Mouse (Mus musculus) splenic B cell, adult 2 months (primary cell): ENCODE data around the gene Anapc4.
A peak's percentile ranks its signal among the peaks of the same experiment; 100 is the strongest.

ENCODE experiments used
- DNase-seq: peaks from one replicate; pipeline ENCODE4 v3.0.0-alpha.2; 2011; ENCODE audit warnings: low read depth, low spot score
- H3K27me3 ChIP-seq: 2 replicates; pipeline ENCODE4 v1.6.1; 2012; ENCODE audit warnings: mild to moderate bottlenecking, low read length, moderate library complexity, mixed read lengths; ENCODE audit not compliant: control insufficient read depth, poor library complexity, insufficient read depth, severe bottlenecking
- H3K36me3 ChIP-seq: 2 replicates; pipeline ENCODE4 v1.6.1; 2012; ENCODE audit warnings: mild to moderate bottlenecking, low read length, moderate library complexity, mixed read lengths; ENCODE audit not compliant: control insufficient read depth, poor library complexity, insufficient read depth, severe bottlenecking

Gene Anapc4

DNA sequence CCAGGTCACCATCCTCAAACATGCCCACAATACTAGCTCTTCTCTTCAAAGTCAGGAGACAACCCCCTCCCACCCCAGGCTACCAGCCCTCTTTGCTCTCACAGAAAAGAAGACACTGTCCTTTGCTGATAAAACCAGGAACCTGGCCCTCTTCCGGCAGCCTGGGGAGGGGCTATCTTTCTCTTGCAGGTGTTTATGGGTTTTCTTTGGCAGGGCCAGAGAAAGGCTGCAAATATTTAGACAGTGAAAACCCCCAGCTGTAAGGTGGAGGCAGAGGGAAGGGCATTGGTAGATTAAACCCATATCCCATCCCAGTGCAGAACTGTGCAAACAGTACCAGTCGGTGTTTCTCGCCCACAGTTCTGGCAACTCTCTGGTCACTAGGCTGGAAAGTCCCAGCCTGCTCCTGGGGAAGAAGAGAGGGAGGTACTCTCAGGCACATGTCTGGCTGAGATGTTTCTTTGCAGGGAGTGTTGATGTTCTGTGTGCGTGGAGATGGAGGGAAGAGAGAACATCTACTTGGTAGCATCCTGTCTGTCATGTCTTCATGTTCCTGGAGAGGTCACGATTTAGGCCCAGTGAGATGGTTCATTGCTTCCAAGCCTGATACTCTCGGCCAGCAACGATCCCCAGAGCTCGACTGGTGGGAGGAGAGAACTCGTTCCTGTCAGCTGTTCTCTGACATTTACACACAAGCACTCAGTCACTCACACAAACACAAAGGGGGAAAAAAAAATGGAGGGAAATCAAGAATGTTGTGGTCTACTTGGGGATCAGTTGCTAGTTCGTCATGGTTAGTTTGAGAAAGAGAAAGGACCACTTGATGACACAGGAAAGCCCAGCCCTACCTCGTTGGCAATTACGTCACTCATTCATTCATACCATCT, 58.4 kb downstream of the Anapc4 start:
- no peak for DNase-seq
- Histone ChIP-seq H3K36me3 (no peaks in the 10 kb centered on the region), H3K27me3 (no peaks in the 10 kb centered on the region)

DNA sequence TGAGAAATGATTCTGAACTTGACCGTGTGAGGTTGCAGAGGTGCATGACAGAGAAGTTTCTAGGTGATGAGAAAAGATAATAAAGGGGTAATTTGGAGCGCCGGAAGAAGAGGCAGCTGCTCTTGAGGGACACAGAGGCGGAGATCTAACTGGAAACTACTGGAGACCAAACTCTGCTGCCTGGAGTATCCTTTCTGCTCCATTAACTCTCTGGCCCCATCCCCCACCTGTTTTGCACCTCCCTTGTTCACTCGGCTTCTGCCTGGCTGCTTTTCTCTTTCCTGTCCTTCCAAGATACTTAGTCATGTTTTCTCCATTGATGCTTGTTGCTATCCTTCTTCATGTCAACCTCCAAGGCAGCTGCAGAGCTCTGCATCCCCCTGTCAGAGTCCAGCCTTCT, 60.1 kb downstream of the Anapc4 start:
- Histone ChIP-seq H3K27me3 (no peaks in the 10 kb centered on the region), H3K36me3 (no peaks in the 10 kb centered on the region)
- DNase-seq, result no peak

DNA sequence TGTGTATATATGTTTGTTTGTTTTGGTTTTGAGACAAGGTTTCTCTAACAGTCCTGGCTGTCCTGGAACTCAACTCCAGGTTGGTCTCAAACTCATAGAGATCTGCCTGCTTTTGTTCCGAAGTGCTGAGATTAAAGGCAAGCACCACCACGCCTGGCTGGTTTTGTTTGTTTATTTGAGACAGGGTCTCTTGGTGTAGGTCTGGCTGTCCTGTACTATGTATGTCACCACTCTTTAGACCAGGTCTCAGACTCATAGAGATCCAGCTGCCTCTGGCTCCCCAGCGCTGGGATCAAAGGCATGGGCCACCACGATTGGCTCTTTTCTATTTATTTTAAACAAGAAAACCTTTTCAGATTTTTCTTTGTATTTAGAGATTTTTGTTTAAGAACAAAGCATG, 70.4 kb downstream of the Anapc4 start:
- no peaks in the 10 kb centered on the region for H3K27me3 ChIP-seq
- no peak for DNase-seq
- no peaks in the 10 kb centered on the region for H3K36me3 ChIP-seq

DNA sequence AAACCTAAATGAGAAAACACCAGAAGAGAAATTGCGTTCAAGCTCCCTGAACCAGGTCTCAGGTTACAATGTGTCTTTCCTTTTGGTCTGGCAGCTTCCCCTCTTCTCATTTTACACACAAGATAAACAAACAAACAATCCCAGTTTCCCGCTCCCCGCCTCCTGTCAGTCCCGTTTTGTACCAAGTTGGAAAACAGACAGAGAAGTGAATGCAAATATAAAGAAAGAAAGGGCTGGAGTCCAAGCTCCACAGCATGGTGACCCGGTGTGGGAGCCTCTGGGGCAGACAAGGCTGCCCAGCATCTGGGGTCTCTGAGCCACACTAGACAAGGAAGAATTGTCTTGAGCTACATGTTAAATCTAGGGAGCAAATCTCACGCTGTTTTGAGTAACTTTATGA, 70.9 kb downstream of the Anapc4 start:
- no peaks in the 10 kb centered on the region for H3K27me3 ChIP-seq
- DNase-seq, result no peak
- no peaks in the 10 kb centered on the region for H3K36me3 ChIP-seq

DNA sequence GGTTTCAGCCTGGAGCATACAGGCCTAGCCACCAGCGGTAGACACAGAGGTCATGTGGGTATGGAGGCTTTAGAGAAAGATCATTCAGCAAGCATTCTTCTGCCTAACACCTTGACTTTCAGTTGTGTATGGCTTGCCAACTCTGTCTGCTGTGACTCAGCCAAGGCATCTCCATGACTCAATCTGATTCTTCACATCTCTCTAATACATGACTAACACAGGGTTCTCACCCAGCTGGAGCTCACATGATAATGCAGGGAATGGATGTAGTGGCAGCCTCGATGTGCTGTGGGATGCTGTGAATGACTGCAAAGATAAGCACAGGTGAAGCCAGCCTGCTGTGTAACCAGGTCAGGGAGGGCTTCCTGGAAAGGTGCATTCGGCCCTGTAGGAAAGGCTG, 74.4 kb downstream of the Anapc4 start:
- Histone ChIP-seq H3K36me3 (no peaks in the 10 kb centered on the region), H3K27me3 (no peaks in the 10 kb centered on the region)
- DNase-seq, result no peak

DNA sequence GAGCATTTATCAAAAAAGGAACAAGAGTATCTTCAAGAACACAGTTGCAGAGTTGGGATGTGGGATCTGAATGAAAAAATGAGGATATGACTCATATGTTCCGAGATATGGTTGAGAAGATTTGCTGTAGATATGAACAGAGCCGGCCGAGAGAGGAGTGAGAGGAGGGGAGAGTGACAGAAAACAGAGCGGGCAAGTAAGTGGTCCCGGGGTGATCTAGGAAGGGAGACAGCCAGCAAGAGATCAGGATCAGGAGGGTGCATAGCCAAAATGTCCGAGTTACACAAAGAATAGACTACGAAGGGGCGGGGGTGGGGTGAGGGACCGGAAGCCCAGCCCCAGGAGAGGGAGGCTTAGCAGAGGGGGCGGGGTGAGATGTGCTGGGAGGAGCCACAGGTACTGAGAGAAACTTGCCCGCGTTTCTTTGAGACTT, 76.4 kb downstream of the Anapc4 start:
- DNase-seq, result peak; percentile 47
- Histone ChIP-seq H3K36me3 (no peaks in the 10 kb centered on the region), H3K27me3 (no peaks in the 10 kb centered on the region)

DNA sequence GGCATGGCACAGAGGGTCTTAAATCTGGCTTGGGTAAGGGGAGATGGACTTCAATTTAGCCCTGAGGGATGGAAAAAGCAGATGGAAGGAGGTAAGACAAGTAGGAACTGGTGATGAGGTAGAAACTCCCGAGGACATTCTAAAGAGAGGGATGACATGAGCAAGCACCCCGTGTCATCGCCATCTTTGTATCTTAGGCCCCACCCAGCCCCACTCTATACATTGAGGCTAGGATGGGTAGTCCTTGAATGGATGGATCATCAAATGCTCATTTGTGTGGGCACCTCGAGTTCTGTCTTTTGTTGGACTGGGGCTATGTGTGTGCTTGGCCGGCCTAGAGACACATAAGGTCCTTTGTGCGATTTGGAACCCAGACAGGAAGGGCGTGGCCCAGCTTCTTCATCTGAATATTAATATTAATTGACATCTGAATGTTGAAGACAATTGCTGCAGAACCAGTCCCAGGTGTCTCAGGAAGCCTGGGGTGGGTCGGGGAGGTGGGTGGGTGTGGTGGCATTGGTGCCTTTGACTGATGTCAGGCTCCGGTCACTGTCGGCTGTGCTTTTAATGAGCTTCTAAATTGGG, 77.6 kb downstream of the Anapc4 start:
- Histone ChIP-seq H3K36me3 (no peaks in the 10 kb centered on the region), H3K27me3 (no peaks in the 10 kb centered on the region)
- no peak for DNase-seq

DNA sequence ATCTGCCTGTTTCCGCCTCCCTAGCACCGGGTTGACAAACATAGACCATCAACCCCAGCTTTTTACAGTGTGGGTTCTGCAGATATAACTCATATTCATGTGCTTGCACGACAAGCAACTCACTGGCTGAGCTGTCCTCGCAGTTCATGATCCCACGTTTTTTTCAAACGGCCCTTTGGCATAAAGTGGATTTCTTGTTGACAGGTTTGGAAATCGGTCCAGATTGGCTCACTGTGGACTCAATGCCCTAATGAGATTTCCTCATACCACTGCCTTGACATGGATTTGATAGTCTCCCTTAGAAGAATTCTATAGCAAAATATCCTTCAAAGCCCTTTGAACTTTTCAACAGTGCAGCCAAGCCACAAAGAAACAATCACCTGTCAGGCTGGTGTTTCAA, 79.9 kb downstream of the Anapc4 start:
- DNase-seq, result no peak
- Histone ChIP-seq H3K27me3 (no peaks in the 10 kb centered on the region), H3K36me3 (no peaks in the 10 kb centered on the region)

DNA sequence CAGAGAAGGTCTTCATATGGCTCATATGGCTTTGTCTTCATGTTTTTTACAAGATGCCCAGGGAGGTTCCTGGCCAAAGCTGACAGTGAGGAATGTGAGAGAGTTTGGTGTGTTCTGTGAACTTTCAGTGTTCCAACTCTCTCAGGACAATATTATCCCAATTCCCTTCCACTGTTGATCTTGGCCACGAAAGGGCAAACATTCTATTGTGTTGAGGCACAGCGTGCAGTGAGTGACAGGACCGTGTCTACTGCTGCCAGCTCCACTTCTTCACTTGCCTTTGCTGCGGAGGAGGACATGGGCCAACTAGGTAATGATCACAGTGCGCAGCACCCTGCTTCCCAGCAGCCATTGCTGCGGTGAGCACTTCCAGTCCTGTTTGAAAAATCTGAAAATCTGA, 82.4 kb downstream of the Anapc4 start:
- no peak for DNase-seq
- Histone ChIP-seq H3K27me3 (no peaks in the 10 kb centered on the region), H3K36me3 (no peaks in the 10 kb centered on the region)
